Mouse (Mus musculus) stomach, postnatal 0 days (tissue): ENCODE results near the gene Cracr2a. TPM values are rescaled to one million over a fixed set of nuclear protein-coding genes. Genes with fewer than 3 reads are reported as not detected.
"Not testable (repeated sequence)": the region's sequence is repeated elsewhere in the genome, so short reads cannot be mapped to it uniquely, and the experiment has no call there.

Experiments used
- ATAC-seq: fragments of 200-750 bp; cut with Nextera tagmentation; 2 replicates; pipeline ENCODE4 v1.8.0; 2017; ENCODE audit not compliant: low FRiP score, low TSS enrichment
- DNase-seq: peaks from one replicate; pipeline ENCODE4 v3.0.0-alpha.2; 2016; ENCODE audit warnings: low spot score
- H3K27ac ChIP-seq: fragments of 300-500 bp; sonication (generic); replicated peaks from 2 replicates; pipeline ENCODE4 v1.5.1; 2014; ENCODE audit warnings: mild to moderate bottlenecking, control low read depth
- H3K27me3 ChIP-seq: fragments of 300-500 bp; sonication (generic); 2 replicates; pipeline ENCODE4 v1.6.1; 2014; ENCODE audit warnings: low read length; ENCODE audit not compliant: control insufficient read depth, insufficient read depth
- H3K36me3 ChIP-seq: fragments of 300-500 bp; sonication (generic); 2 replicates; pipeline ENCODE4 v1.6.1; 2014; ENCODE audit warnings: low read length, mixed read lengths; ENCODE audit not compliant: control insufficient read depth, insufficient read depth
- H3K4me1 ChIP-seq: fragments of 300-500 bp; sonication (generic); replicated peaks from 2 replicates; pipeline ENCODE4 v1.6.1; 2014; ENCODE audit warnings: antibody characterized with exemption; ENCODE audit not compliant: control insufficient read depth, insufficient read depth
- H3K4me2 ChIP-seq: fragments of 300-500 bp; sonication (generic); replicated peaks from 2 replicates; pipeline ENCODE4 v1.6.1; 2014; ENCODE audit warnings: low read depth, mild to moderate bottlenecking, control low read depth, moderate library complexity
- H3K4me3 ChIP-seq: fragments of 300-500 bp; sonication (generic); 2 replicates; pipeline ENCODE4 v1.5.1; 2014; ENCODE audit warnings: low read depth, low read length, control low read depth
- H3K9ac ChIP-seq: fragments of 300-500 bp; sonication (generic); 2 replicates; pipeline ENCODE4 v1.6.1; 2014; ENCODE audit warnings: mild to moderate bottlenecking, low read length, control low read depth, mixed read lengths
- H3K9me3 ChIP-seq: fragments of 300-500 bp; sonication (generic); 2 replicates; pipeline ENCODE4 v1.6.1; 2016; ENCODE audit warnings: low read length; ENCODE audit not compliant: control insufficient read depth
- CTCF ChIP-seq: IDR thresholded peaks from 2 replicates; pipeline ENCODE4 v1.5.1; 2016; ENCODE audit warnings: antibody characterized with exemption, low read depth, mild to moderate bottlenecking, moderate library complexity
- EP300 ChIP-seq: optimal IDR thresholded peaks from 2 replicates; pipeline ENCODE3; 2016; ENCODE audit warnings: antibody characterized with exemption
- WGBS: fragments of 180-500 bp; shearing (Covaris S2); extraction: QIAGEN DNeasy Blood & Tissue Kit; methylation state at CpG from one replicate; pipeline ENCODE4 v1.1.7; 2014; 5-methylcytosine and 5-hydroxymethylcytosine counted together
- polyA plus RNA-seq: library from polyadenylated mRNA; unstranded; fragments of >200 nt; fragmentation: Nextera tagmentation; extraction: Ambion mirVana; gene quantifications from 2 replicates; pipeline ENCODE4 v1.2.1, GENCODE M21; 2015

Cracr2a gene
- polyA plus RNA-seq = 0.74 and 0.96 TPM in 2 replicates

- H3K36me3 ChIP-seq = no peaks in the 10 kb centered on the region
- H3K27me3 ChIP-seq = no peaks in the 10 kb centered on the region
- peak within 1 kb of the TSS; percentile 52 for H3K4me3 ChIP-seq
- H3K27ac ChIP-seq = peak within 1 kb of the TSS; percentile 69
- under 1% methylated on average over 22 of the region's 22 CpGs for WGBS
- TF ChIP-seq EP300 (no peak), CTCF (peak; percentile 75)
- ATAC-seq (peak; percentile 95), DNase-seq (peak; percentile 90)
- peak within 1 kb of the TSS; percentile 57 for H3K9ac ChIP-seq
- H3K4me2 ChIP-seq = peak within 1 kb of the TSS; percentile 88
- no peaks in the 10 kb centered on the region for H3K4me1 ChIP-seq
- no peaks in the 10 kb centered on the region for H3K9me3 ChIP-seq
Observed at GRCm38 (mm10) chr6:127561231-127562020, at the start of gene Cracr2a. Gene Cracr2a, plus strand, starts transcription at chr6:127561338.

GRCm38 (mm10) chr6:127513776-127514175 is 47.4 kb upstream of the Cracr2a start:
- H3K4me2 ChIP-seq, ATAC-seq, H3K9ac ChIP-seq, H3K27ac ChIP-seq, H3K9me3 ChIP-seq, H3K4me1 ChIP-seq, H3K36me3 ChIP-seq, H3K4me3 ChIP-seq, DNase-seq, H3K27me3 ChIP-seq: not testable (repeated sequence)
- 85% methylated on average over 5 of the region's 12 CpGs for WGBS

DNA sequence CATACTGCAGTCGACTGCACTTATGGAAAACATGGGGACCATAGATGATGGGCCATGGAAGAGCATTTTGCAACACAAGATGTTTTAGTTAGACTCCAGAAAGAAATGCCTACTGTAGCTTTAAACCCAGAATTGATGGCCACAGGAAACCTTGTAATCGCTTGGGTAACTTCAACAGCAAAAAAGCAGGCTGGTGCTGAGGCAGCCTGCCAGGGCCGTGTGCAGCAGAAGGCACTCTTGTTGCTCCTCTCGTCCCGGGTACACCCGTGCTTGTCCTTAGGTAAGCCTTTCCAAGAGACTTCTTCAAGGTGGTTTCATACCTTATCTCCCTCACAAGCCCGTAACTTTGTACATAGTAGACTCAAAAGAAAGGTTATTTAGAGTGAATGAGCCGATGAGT is 40.0 kb upstream of the Cracr2a start:
- no peak overlapping the region for H3K9ac ChIP-seq
- H3K27me3 ChIP-seq = no peaks in the 10 kb centered on the region
- no peak for ATAC-seq
- H3K4me3 ChIP-seq = no peak overlapping the region
- WGBS = 60% methylated on average over 8 of the region's 8 CpGs
- no peak overlapping the region for H3K4me2 ChIP-seq
- no peaks in the 10 kb centered on the region for H3K9me3 ChIP-seq
- no peaks in the 10 kb centered on the region for H3K4me1 ChIP-seq
- H3K27ac ChIP-seq = no peak overlapping the region
- H3K36me3 ChIP-seq = no peaks in the 10 kb centered on the region
- no peak for DNase-seq
- no peak for TF ChIP-seq EP300

GRCm38 (mm10) chr6:127522326-127522725 is 38.8 kb upstream of the Cracr2a start:
- Histone ChIP-seq H3K36me3 (no peaks in the 10 kb centered on the region), H3K9ac (no peak overlapping the region), H3K4me3 (no peak overlapping the region), H3K27ac (no peak overlapping the region), H3K4me1 (no peaks in the 10 kb centered on the region), H3K4me2 (no peak overlapping the region), H3K9me3 (no peaks in the 10 kb centered on the region), H3K27me3 (no peaks in the 10 kb centered on the region)
- DNase-seq = no peak
- no peak for ATAC-seq
- TF ChIP-seq CTCF (no peak), EP300 (no peak)
- 36% methylated on average over 9 of the region's 9 CpGs for WGBS

- ATAC-seq (no peak), DNase-seq (peak; percentile 66)
- Histone ChIP-seq H3K36me3 (no peaks in the 10 kb centered on the region), H3K27ac (no peak overlapping the region), H3K4me2 (no peak overlapping the region), H3K9me3 (no peaks in the 10 kb centered on the region), H3K4me1 (no peaks in the 10 kb centered on the region), H3K4me3 (no peak overlapping the region), H3K27me3 (no peaks in the 10 kb centered on the region), H3K9ac (no peak overlapping the region)
- TF ChIP-seq CTCF = peak; percentile 85
- TF ChIP-seq EP300 = no peak
- WGBS = 30% methylated on average over 8 of the region's 8 CpGs
Observed at GRCm38 (mm10) chr6:127524442-127524841, 36.7 kb upstream of the Cracr2a start.

DNA sequence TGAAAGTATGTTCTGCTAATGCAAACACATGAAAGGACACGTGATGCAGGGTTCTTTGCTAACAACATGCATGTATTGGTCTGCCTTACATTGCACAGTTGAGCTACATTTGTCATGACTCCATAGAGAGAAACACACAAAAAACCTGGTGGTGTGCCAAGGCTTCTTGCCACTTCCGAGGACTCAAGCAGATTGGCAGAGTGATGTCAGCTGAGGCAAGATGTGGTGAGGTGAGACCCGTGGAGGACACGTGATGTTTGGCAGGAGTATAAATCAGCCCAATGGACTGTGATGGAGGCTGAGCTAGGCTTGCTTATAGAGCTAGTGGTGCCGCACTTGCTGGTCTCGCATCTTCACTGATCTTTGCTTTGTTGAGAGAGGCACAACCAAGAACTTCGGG is 32.5 kb upstream of the Cracr2a start:
- H3K36me3 ChIP-seq = no peaks in the 10 kb centered on the region
- H3K27ac ChIP-seq = no peak overlapping the region
- no peak for ATAC-seq
- TF ChIP-seq CTCF (no peak), EP300 (no peak)
- H3K4me2 ChIP-seq = no peak overlapping the region
- DNase-seq = no peak
- H3K9me3 ChIP-seq = no peaks in the 10 kb centered on the region
- H3K27me3 ChIP-seq = no peaks in the 10 kb centered on the region
- no peak overlapping the region for H3K9ac ChIP-seq
- 83% methylated on average over 7 of the region's 7 CpGs for WGBS
- H3K4me3 ChIP-seq = no peak overlapping the region
- no peaks in the 10 kb centered on the region for H3K4me1 ChIP-seq
